Mouse (Mus musculus): ENCODE data around the gene Rab5b.
"Not testable (repeated sequence)": the region's sequence is repeated elsewhere in the genome, so short reads cannot be mapped to it uniquely, and the experiment has no call there.

DNA sequence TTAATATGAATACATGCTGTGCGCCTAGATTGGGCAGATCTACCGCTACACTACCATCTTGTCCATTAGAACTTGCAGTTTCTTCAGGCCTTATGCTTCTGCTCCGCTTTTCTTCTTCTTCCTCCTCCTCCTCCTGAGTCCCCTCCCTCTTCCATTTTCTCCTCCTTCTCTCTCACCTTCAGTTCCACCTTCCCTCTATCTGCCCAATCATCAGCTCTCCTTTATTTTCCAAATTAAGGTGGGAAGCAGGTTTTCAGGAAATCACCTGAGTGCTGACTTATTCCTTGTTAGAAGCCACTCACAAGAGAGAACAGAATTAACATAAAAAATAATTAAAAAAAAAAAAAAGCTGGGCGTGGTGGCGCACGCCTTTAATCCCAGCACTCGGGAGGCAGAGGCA, 15.3 kb upstream of the Rab5b start:
- TF ChIP-seq CTCF (IDR thresholded peaks at IDR 0.05; ENCODE audit: low read depth); EP300 (optimal IDR thresholded peaks at IDR 0.05): not testable (repeated sequence)

All from stomach, postnatal 0 days (tissue).